Mouse (Mus musculus) c-Kit-negative CD71-positive TER-119-positive erythroid progenitor cells, embryonic 14.5 days (primary cell): ENCODE results near the gene Mrps17.

ENCODE experiments used
- DNase-seq: peaks from one replicate; pipeline ENCODE4 v3.0.0-alpha.2; 2013; ENCODE audit warnings: low read depth, low spot score

Mrps17 gene

GRCm38 (mm10) chr5:129742903-129743488, 27.7 kb downstream of the Mrps17 start:
- no peak for DNase-seq

DNA sequence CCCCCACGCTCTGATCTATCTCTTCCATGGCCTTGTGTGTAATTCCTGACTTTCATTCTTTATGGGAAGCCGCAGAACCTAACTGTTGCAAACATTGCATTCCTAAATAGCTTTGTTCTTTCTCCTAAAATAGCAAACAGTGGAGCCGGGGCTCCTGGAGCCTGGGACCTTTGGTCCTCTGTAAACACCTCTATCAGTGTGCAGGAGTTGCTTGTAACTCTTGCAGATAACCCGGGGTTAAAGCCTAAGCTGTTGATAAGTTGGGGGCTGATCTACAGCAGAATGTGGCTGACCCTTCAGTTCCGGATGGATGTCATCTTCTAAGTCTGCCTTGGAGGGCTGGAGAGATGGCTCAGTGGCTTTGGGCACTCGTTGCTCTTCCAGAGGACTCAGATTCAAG, 28.8 kb downstream of the Mrps17 start:
- DNase-seq: no peak

DNA sequence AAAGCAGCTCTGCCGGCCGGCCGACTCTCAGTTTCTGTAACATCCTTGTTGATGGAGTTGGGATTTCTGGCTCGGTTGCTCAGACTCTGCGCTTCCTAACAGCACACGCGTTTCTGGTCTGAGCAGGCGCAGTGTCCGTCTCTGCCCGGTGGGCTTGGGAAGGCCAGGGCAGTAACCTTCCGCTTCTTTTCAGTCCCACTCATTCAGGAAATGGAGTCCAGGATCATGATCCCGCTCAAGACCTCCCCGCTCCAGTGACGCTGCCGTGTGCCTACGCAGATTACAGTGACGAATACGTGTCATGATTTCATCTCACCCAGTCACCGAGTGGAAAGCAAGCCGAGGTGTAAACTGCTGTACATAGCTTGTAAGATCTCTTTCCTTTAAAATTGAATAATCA, 41.6 kb downstream of the Mrps17 start:
- no peak for DNase-seq

DNA sequence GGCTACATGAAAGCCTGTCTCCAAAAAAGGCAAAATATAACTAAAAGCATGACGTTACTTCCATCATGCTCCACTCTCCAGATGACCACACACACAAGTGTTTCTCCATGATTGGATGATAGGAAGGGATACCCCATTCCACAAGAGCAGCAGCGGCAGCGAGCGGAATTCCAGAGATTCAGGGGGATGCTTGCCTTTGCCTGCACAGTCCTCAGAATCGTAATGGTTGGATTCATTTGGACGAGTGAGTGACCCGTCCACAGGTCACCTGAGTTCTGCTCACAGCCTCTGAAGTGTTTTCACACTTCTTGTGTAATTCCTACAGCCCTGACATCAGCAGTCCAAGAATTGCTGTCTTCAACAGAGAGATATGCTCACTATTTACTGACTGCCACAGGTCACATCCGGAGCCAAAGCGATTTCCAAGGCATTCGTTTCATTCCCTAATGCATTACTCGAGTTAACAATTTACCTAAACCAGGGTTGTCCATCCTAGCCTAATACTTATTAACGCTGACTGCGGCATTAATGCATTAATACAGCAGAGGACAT, 44.7 kb downstream of the Mrps17 start:
- DNase-seq: no peak

GRCm38 (mm10) chr5:129761865-129762540, 46.7 kb downstream of the Mrps17 start:
- DNase-seq: no peak

DNA sequence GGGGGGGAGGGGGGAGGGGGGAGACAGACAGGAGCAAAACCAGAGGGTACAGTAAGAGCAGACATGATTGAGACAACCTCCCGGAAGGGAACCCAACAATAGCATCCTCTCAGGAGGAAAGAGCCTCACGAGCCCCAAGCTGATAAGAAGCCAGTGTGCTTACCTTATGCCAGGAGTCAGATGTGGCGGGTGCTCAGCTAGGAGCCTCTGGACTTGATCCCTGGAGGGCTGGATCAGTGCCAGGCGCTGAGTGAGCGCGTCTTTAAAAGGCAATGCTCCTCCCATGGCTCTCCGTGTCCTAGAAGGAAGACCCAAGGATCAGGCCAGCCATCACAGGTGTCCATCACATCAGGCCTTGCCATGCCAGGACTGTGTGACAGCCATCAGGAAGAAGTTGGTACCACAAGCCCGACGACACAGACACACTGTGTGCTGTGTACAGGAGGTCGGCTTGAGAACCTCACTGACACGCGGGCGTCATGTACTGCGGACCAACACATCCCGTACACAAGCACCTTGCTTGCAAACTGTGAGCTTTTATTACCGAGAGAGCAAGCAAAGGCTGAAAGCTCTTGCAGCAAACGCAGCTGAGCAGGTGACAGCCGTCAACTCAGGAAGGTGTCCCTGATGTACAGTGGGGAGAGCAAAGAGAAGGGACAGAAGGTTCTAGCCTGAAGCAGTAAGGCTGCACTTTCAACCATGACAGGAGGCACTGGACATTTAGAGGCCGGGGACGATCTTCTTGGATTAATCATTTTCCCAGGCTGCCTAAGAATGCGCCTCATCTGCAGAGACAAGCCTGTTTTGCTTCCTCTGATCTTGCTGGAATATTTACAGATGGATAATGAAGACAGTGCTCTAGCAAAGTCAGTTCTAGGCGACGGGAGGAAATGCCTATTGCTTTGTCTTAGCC, 55.4 kb downstream of the Mrps17 start:
- no peak for DNase-seq
